Mouse (Mus musculus) C2C12 (cell line): ENCODE measurements around the gene Tnfaip8l2. TPM values are rescaled to one million over a fixed set of nuclear protein-coding genes. Genes with fewer than 3 reads are reported as not detected.

ENCODE experiments used
- H3K27me3 ChIP-seq: one replicate; pipeline ENCODE4 v1.6.1; 2011; ENCODE audit not compliant: control insufficient read depth, insufficient read depth, insufficient read length
- H3K36me3 ChIP-seq: one replicate; pipeline ENCODE4 v1.6.1; 2011; ENCODE audit not compliant: control insufficient read depth, insufficient read depth
- H3K4me3 ChIP-seq: one replicate; pipeline ENCODE4 v1.5.1; 2011; ENCODE audit warnings: mild to moderate bottlenecking, control low read depth; ENCODE audit not compliant: poor library complexity, insufficient read depth, severe bottlenecking
- H3K79me2 ChIP-seq: one replicate; pipeline ENCODE4 v1.6.1; 2011; ENCODE audit not compliant: control insufficient read depth, insufficient read depth
- H3K79me3 ChIP-seq: one replicate; pipeline ENCODE4 v1.6.1; 2011; ENCODE audit warnings: low read depth, control low read depth
- H3ac ChIP-seq: one replicate; pipeline ENCODE3; 2011; ENCODE audit warnings: low read depth; ENCODE audit not compliant: control insufficient read depth, insufficient read length
- CEBPB ChIP-seq: IDR thresholded peaks from one replicate; pipeline ENCODE4 v1.6.1; 2011; ENCODE audit warnings: low read depth, mild to moderate bottlenecking, control low read depth, moderate library complexity
- CTCF ChIP-seq: IDR thresholded peaks from one replicate; pipeline ENCODE4 v1.5.1; 2011; ENCODE audit not compliant: control insufficient read depth, insufficient read depth, insufficient read length
- FOSL1 ChIP-seq: IDR thresholded peaks from one replicate; pipeline ENCODE4 v1.8.0; 2011; ENCODE audit warnings: mild to moderate bottlenecking, low read length; ENCODE audit not compliant: poor library complexity, insufficient read depth, severe bottlenecking
- MAX ChIP-seq: IDR thresholded peaks from one replicate; pipeline ENCODE4 v1.6.1; 2011; ENCODE audit warnings: mild to moderate bottlenecking, control low read depth
- MYOD1 ChIP-seq: IDR thresholded peaks from one replicate; pipeline ENCODE4 v1.6.1; 2011; ENCODE audit warnings: low read depth; ENCODE audit not compliant: control insufficient read depth, insufficient read length
- MYOG ChIP-seq: IDR thresholded peaks from one replicate; pipeline ENCODE4 v1.6.1; 2011; ENCODE audit not compliant: control insufficient read depth, insufficient read length; ENCODE audit errors: extremely low read depth
- USF1 ChIP-seq: IDR thresholded peaks from one replicate; pipeline ENCODE4 v1.6.1; 2011; ENCODE audit warnings: low read depth, mild to moderate bottlenecking, control low read depth, moderate library complexity
- polyA plus RNA-seq: library from polyadenylated mRNA; unstranded; fragments of >200 nt; fragmentation: generic; extraction: Trizol; gene quantifications from one replicate; pipeline ENCODE4 v1.2.1, GENCODE M21; 2012; ENCODE audit warnings: missing spikeins

Gene Tnfaip8l2
- polyA plus RNA-seq, 1 experiment = 0.21 TPM

DNA sequence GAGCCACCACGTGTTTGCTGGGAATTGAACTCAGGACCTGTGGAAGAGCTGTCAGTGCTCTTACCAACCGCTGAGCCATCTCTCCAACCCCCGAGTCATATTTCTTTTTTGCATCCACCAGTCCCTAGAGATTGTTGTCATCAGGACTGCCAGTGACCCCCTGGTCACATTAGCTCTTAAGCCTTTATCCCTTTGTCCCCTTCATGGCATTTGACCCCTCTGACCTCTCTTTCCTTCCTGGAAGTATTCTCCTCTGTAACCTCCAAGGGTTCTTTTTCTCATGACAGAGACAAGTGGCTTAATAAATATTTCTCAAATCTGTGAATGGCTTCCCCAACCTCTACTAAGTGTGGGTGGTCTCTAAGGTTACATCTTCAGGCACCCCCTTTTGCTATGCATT, 5.8 kb upstream of the Tnfaip8l2 start:
- no peak overlapping the region for H3ac ChIP-seq

DNA sequence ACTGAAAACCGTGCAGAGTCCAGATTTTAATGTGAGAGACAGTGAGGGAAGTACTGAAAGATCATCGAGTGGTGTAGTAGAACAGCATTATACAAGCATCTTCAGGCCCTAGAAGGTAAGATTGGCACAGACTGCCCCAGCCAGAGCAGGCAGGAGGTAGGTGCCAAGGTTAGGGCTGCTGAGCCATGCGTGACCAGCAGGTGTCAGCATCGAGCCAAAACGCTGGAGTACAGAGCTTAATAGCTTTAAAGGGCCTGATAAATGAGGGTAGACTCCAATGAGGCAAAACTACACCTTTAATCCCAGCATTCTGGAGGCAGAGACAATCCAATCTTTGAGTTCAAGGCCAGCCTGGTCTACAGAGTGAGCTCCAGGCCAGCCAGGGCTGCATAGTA, 454 bp upstream of the Tnfaip8l2 start:
- H3K79me3 ChIP-seq = no peaks in the 10 kb centered on the region
- H3ac ChIP-seq = no peak overlapping the region
- peak; percentile 73 for TF ChIP-seq CTCF
- TF ChIP-seq USF1 = no peak
- TF ChIP-seq MAX = peak; percentile 28
- no peaks in the 10 kb centered on the region for H3K79me2 ChIP-seq
- no peaks in the 10 kb centered on the region for H3K36me3 ChIP-seq
- no peaks in the 10 kb centered on the region for H3K27me3 ChIP-seq
- H3K4me3 ChIP-seq = no peak overlapping the region

More for the DNA sequence above, 5.8 kb upstream of the Tnfaip8l2 start:
- H3K79me2 ChIP-seq = no peaks in the 10 kb centered on the region
- H3K36me3 ChIP-seq = no peaks in the 10 kb centered on the region
- H3K79me3 ChIP-seq = no peaks in the 10 kb centered on the region
- TF ChIP-seq MAX = no peak
- no peak for TF ChIP-seq CTCF
- TF ChIP-seq MYOD1 = no peak
- no peak for TF ChIP-seq MYOG
- no peak for TF ChIP-seq CEBPB
- TF ChIP-seq USF1 = no peak
- no peak for TF ChIP-seq FOSL1
- H3K4me3 ChIP-seq = no peak overlapping the region
- peaks cover 3% of the 10 kb centered on the region for H3K27me3 ChIP-seq

DNA sequence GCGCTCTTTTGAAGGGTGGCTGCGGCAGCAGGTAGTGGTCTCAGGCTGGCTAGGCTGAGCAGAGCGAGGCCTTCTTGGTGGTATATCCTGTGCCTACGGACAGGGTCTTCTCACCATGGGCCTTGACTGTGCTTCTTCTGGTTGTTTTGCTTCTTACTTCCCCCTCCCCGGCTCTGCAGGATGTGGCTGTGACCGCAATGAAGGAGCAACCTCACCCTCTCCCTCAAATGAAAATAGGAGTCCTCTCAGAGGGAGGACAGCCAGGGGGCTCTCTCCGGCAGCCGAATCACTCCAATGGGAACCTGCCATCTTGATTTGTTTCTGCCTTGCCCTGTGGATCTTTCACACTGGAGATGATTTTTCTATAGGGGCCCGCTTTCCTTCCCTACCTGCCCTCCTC, 686 bp downstream of the Tnfaip8l2 start:
- no peaks in the 10 kb centered on the region for H3K36me3 ChIP-seq
- TF ChIP-seq MYOG = no peak
- TF ChIP-seq MAX = no peak
- no peak for TF ChIP-seq MYOD1
- TF ChIP-seq CTCF = no peak
- no peak for TF ChIP-seq USF1
- TF ChIP-seq CEBPB = no peak
- TF ChIP-seq FOSL1 = no peak
- no peak overlapping the region for H3K4me3 ChIP-seq

DNA sequence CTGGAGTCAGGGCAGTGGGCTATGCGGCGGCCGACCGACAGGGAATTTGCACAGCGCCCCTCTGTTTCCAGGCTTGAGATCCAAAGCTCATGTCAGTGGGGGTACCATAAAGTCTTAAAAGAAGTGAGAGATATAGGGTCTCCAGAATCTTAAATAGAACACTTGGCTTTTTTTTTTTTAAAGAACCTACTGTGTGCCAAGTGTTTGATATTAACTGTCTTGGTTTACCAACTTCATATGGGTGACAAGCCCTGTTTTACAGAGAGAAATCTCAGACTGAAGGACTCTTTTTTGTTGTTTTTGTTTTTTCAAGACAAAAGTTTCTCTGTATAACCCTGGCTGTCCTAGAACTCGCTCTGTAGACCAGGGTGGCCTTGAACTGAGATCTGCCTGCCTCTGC, 1.4 kb downstream of the Tnfaip8l2 start:
- Histone ChIP-seq H3K4me3 (no peak overlapping the region), H3K27me3 (no peaks in the 10 kb centered on the region), H3K36me3 (no peaks in the 10 kb centered on the region), H3K79me2 (no peaks in the 10 kb centered on the region), H3ac (no peak overlapping the region), H3K79me3 (no peaks in the 10 kb centered on the region)
- TF ChIP-seq MYOG (no peak), FOSL1 (no peak), CTCF (no peak), MAX (no peak), CEBPB (no peak), MYOD1 (no peak), USF1 (no peak)

More for the DNA sequence above, 686 bp downstream of the Tnfaip8l2 start:
- no peak overlapping the region for H3ac ChIP-seq
- no peaks in the 10 kb centered on the region for H3K27me3 ChIP-seq
- H3K79me3 ChIP-seq = no peaks in the 10 kb centered on the region
- H3K79me2 ChIP-seq = no peaks in the 10 kb centered on the region

DNA sequence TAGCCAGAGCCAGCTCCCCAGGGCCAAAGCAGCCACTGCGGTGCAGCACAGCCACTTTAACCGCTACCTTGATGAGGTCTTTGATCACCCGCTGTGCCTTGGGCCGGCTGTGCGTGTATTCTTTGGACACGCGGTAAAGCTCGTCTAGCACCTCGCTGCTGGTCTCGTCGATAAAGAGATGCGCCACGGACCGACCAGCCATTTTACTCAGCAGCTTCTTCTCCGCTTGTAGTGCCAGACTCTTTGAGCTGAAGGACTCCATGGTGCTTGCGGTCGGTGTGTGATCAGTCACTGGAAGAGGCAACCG, 1.9 kb downstream of the Tnfaip8l2 start:
- Histone ChIP-seq H3K36me3 (no peaks in the 10 kb centered on the region), H3K79me3 (no peaks in the 10 kb centered on the region), H3K4me3 (no peak overlapping the region), H3K27me3 (no peaks in the 10 kb centered on the region), H3K79me2 (no peaks in the 10 kb centered on the region), H3ac (no peak overlapping the region)
- no peak for TF ChIP-seq MAX
- TF ChIP-seq MYOG = no peak
- no peak for TF ChIP-seq MYOD1
- no peak for TF ChIP-seq FOSL1
- no peak for TF ChIP-seq CEBPB
- no peak for TF ChIP-seq USF1
- no peak for TF ChIP-seq CTCF

DNA sequence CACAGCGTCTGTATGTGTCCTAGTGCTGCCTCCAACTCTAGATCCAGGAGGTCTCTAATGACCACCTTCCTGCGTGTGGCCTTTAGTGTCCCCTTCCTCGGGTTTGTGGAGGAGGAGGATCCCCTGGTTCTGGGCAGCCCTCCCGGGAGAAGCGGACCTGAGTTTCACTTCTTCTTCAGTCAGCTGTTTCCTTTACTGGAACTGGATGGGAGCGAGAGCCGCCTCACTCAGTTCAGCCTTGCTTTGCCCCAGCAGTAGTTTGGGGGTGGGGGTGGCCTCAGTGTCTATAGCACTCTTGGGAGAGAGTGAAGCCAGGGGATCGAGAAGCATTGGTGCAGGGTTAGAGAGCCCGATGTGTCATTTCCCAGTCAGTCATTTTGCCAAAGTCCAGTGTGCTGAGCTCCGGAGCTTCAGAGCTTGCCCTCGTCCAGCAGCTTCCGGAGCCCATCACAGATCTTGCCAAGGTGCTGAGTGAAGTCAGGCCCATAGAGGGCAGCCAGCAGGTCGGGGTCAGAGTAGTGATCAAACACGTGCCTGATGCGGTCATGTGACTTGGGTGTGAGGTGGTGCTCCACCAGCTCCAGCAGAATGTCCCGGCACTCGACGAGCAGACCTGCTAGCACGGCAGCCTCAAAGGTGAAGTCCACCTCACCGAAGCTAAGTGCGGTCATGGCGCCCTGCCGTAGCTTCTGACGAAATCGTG, 2.4 kb downstream of the Tnfaip8l2 start:
- Histone ChIP-seq H3K27me3 (no peaks in the 10 kb centered on the region), H3K4me3 (no peak overlapping the region), H3K79me2 (no peaks in the 10 kb centered on the region), H3ac (no peak overlapping the region), H3K79me3 (no peaks in the 10 kb centered on the region), H3K36me3 (no peaks in the 10 kb centered on the region)
- TF ChIP-seq FOSL1 (no peak), MYOG (no peak), MYOD1 (no peak), CTCF (no peak), USF1 (no peak), CEBPB (no peak), MAX (no peak)
